Mouse (Mus musculus) megakaryocyte, adult 5-6 weeks (primary cell): ENCODE results near the gene Gm20773. TPM values are rescaled to one million over a fixed set of nuclear protein-coding genes. Genes with fewer than 3 reads are reported as not detected.
"Not testable (repeated sequence)": the region's sequence is repeated elsewhere in the genome, so short reads cannot be mapped to it uniquely, and the experiment has no call there.

ENCODE experiments used
- ATAC-seq: 2 replicates; pipeline ENCODE4 v1.8.0; 2016; ENCODE audit warnings: mild to moderate bottlenecking, inconsistent platforms; ENCODE audit not compliant: poor library complexity, severe bottlenecking
- total RNA-seq, 2 experiments: library from RNA; stranded (forward) in 1 of 2; stranded (reverse) in 1 of 2; fragments of 153-499, 151-499 nt in 1 of 2; fragments of 221-1000, 200-1000 nt in 1 of 2; gene quantifications; 2 replicates each; pipeline versions ENCODE4 v1.2.3 to v1.2.4; 2015 to 2017

Gene Gm20773
- total RNA-seq (2015), result not detected in 2 replicates
- total RNA-seq (2017), result not detected in 2 replicates

- ATAC-seq, result not testable (repeated sequence)
These were observed at the start of gene Gm20773 for GRCm38 (mm10) chrY:13493726-13494125. Gene Gm20773, plus strand, starts transcription at chrY:13494026.

- not testable (repeated sequence) for ATAC-seq
These were observed 28.3 kb upstream of the Gm20773 start, which contains the start of gene Gm21866 for GRCm38 (mm10) chrY:13465479-13465878. Gene Gm21866, minus strand, starts transcription at chrY:13465579.

Other genes with a start within 250 kb of the Gm20773 start
- gene Gm21440, start 241.6 kb upstream of the Gm20773 start, total RNA-seq (2015), result not detected in 2 replicates
- not detected in 2 replicates for gene Gm21440, start 241.6 kb upstream of the Gm20773 start, total RNA-seq (2017)
- gene Gm21454, start 241.6 kb upstream of the Gm20773 start, total RNA-seq (2015), result not detected in 2 replicates
- not detected in 2 replicates for gene Gm21454, start 241.6 kb upstream of the Gm20773 start, total RNA-seq (2017)
- not detected in 2 replicates for gene Gm21725, start 145.0 kb upstream of the Gm20773 start, total RNA-seq (2015)
- gene Gm21725, start 145.0 kb upstream of the Gm20773 start, total RNA-seq (2017), result not detected in 2 replicates
- not detected in 2 replicates for gene Gm21866, start 28.4 kb upstream of the Gm20773 start, total RNA-seq (2015)
- not detected in 2 replicates for gene Gm21866, start 28.4 kb upstream of the Gm20773 start, total RNA-seq (2017)